Mouse (Mus musculus) gonadal fat pad, adult 2 months (tissue): ENCODE measurements around the gene Kcnh2. TPM values are rescaled to one million over a fixed set of nuclear protein-coding genes. Genes with fewer than 3 reads are reported as not detected.

ENCODE experiments used
- DNase-seq: peaks from one replicate; pipeline ENCODE4 v3.0.0-alpha.2; 2012; ENCODE audit warnings: low read depth
- polyA plus RNA-seq: library from polyadenylated mRNA; depleted of rRNA; stranded (reverse); fragments of >200 nt; gene quantifications from 2 replicates; pipeline ENCODE4 v1.2.3, GENCODE M21; 2012

Kcnh2 gene
- polyA plus RNA-seq, 1 experiment, result 50.7 TPM

GRCm38 (mm10) chr5:24346313-24346712, 5.1 kb downstream of the Kcnh2 start:
- no peak for DNase-seq

- DNase-seq, result no peak
Measured at GRCm38 (mm10) chr5:24344477-24345051, 6.8 kb downstream of the Kcnh2 start.

DNA sequence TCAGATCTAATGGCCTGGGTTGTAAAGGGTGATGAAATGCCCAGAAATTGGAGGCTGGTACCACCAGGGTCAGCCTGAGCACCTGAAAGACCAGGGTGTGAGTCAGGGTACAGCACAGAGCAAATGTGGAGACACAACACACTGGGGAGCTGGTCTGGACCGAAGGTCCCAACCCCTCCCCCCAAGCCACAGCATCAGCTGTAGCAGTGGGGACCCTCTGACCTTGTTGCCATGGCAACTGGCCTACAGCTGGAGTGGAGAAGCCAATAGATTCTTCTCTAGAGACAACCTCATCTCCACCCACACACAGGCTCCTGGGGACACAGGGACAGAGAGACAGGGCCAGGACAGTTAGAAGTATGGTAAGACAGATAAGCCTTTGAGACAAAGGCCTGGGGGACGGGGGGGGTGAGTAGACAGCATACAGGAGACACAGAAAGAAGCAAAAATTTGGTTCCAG, 7.4 kb downstream of the Kcnh2 start:
- no peak for DNase-seq

- DNase-seq, result no peak
Measured at GRCm38 (mm10) chr5:24343379-24343778, 8.0 kb downstream of the Kcnh2 start.

DNA sequence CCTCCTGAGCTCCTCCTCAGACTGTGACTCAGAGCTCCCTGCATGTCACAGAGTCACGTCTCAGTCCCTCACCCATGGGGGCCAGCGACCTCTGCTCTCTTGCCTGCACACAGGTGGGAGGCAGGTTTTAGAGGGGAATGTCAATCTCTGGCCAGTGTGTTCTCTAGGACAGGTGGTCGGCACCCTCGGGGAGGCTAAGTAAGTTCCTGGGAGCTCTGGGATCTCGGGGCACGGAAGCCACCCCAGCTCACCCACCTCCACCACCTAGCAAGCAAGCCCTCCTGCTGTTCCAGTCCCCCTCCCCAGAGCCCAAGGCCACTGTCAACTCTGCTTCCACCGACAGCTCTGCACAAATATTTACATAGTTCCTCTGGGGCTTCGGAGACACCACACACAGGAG, 8.4 kb downstream of the Kcnh2 start:
- no peak for DNase-seq

DNA sequence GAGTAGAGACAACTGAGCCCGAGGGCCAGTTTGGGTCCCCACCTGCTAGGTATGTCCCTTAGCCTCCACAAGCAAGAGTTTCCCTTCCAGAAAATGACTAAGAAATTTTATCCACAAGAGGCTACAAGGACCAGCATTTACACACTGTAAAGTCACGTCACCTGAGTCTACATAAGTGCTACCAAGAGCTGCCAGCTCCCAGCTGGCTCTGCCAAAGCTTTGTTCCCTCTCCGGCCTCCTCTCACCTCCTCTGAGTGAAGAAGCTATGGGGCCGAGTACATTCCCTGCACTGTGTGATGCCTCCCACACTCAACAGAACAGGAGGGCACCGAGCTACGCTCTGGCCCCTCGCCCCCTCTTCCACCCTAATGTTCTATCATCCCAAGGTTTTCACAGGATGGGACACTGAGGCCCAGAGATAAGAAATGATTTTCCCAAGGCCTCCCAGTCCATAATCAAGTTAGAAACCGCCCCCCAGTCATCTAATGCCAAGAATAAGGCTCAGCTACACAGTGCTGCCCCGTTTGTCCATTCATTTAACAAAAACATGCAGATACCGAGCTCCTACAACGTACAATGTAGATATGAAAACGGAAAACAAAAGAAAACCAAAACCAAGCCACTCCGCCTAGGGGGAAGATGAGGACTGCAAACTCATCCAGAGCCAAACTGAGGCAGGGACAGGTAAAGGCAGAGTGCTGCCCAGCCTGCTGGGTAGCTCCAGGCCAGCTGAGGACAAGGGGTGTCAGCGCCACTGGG, 9.0 kb downstream of the Kcnh2 start:
- no peak for DNase-seq

GRCm38 (mm10) chr5:24337821-24338220, 13.6 kb downstream of the Kcnh2 start:
- no peak for DNase-seq

GRCm38 (mm10) chr5:24337366-24337765, 14.0 kb downstream of the Kcnh2 start:
- DNase-seq, result no peak

GRCm38 (mm10) chr5:24335888-24336511, 15.4 kb downstream of the Kcnh2 start:
- DNase-seq, result no peak

DNA sequence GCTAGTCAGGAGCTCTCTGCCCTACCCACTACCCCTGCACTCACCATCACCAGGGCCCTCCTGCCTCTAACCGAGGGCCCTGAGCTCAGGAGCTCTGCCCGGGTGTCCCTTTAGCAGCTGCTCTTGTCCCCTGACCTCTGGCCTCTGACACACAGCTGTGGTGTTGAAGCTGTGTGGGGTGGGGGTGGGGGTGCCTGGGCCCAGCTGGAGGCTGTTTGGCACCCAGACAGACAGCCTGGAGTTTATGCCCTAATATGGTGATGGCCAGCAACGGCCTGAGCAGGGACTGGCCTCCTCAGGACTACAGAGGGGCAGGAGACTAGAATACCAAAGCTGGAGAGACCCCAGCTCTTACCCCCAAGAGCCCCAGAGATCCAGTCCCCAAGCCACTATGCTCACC, 16.7 kb downstream of the Kcnh2 start:
- DNase-seq, result no peak

GRCm38 (mm10) chr5:24332401-24332800, 19.0 kb downstream of the Kcnh2 start:
- DNase-seq, result no peak

DNA sequence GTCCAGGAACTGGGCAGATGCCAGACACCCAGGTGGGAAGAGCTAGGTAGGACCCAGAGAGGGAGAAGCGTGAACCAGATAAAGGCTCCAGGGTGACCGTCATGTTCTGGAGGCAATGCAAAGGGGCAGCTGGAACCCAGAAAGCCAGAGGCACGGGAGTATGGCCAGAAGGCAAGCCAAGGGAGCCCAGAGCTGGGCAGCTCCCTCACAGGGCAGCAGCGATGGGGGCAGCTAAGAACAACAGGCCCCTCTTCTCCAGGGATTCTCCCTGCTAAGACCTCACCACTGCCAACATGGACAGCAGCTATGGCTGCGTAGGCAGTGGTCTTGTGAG, 21.5 kb downstream of the Kcnh2 start:
- DNase-seq, result no peak

GRCm38 (mm10) chr5:24329212-24329964, 22.0 kb downstream of the Kcnh2 start:
- no peak for DNase-seq

GRCm38 (mm10) chr5:24328813-24329211, 22.6 kb downstream of the Kcnh2 start:
- no peak for DNase-seq

GRCm38 (mm10) chr5:24326842-24327417, 24.5 kb downstream of the Kcnh2 start:
- no peak for DNase-seq

DNA sequence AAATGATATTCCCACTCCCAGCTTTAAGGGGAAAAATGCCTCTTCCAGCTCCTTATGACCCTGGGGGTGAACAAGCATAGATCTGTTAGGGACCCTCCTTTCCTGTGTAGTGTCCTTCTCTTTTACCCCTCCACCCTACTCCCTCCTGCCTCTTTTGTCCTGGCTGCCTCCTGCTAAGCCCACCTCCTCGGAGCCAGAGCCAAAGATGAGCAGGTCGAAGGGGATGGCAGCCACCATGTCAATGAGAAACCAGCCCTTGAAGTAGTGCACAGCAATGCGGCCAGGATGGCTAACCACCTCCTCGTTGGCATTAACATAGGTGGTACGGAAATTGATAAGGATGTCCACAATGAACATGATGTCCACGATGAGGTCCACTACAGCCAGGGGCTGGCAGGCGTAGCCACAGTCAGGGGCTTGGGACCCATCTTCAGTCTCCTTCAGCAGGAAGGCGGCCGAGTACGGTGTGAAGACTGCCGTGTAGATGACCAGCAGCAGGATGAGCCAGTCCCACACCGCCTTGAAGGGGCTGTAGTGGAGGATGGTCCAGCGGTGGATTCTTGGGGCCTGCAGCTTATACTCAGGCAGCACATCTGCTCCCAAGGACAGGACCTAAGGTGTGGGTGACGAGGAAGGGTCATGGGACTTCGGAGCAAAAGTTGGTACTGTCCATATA, 25.1 kb downstream of the Kcnh2 start:
- DNase-seq, result no peak

- DNase-seq, result no peak
Measured at GRCm38 (mm10) chr5:24325251-24325650, 26.2 kb downstream of the Kcnh2 start.

GRCm38 (mm10) chr5:24321711-24322682, 29.4 kb downstream of the Kcnh2 start:
- no peak for DNase-seq

GRCm38 (mm10) chr5:24320894-24321293, 30.5 kb downstream of the Kcnh2 start:
- DNase-seq, result no peak

DNA sequence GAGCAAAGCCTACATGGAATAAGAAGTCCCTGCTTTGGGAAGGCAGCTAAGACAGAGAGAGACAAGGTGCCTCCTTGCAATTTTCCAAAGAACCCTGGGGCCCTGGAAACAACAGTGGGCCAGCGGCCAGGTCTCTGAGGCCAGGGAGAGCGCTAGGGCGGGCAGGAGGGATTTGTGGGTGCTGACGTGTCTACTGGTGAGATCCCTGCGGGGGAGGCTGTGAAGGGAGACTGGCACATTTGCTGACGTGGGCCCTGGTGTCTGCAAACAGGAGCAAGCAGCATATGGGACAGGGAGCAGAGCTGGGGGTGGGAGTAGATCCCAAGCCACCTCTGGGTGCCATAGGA, 31.0 kb downstream of the Kcnh2 start:
- peak; percentile 10 for DNase-seq
